Mouse (Mus musculus) heart, adult 8-10 months (tissue): ENCODE measurements around the gene Vnn1. TPM values are rescaled to one million over a fixed set of nuclear protein-coding genes. Genes with fewer than 3 reads are reported as not detected.

Experiments
- total RNA-seq, 4 experiments: library from RNA; stranded (reverse); gene quantifications; 2 replicates each; pipeline ENCODE4 v1.2.4; 2022

Vnn1 gene
- total RNA-seq, 4 experiments from 2014 or later = 0.25 to 0.72 (median 0.35) TPM

Other genes with a start within 250 kb of the Vnn1 start
- 100 to 1,000 TPM; 143 to 253 (median 212) TPM for gene Rps12, start 107.4 kb upstream of the Vnn1 start, total RNA-seq
- gene Slc18b1, start 97.7 kb upstream of the Vnn1 start, total RNA-seq = 10 to 100 TPM in 1 of 4 experiments, 1 to 10 TPM in 3; 6.2 to 10.7 (median 7.9) TPM
- under 1 TPM in 3 of 4 experiments, not detected in 1; 0.12 to 0.34 (median 0.16) TPM for gene Vnn3, start 43.2 kb upstream of the Vnn1 start, total RNA-seq
- gene Taar1, start 25.7 kb downstream of the Vnn1 start, total RNA-seq = not detected
- not detected for gene Taar2, start 43.9 kb downstream of the Vnn1 start, total RNA-seq
- not detected for gene Taar3, start 54.9 kb downstream of the Vnn1 start, total RNA-seq
- gene Taar4, start 65.8 kb downstream of the Vnn1 start, total RNA-seq = not detected
- gene Taar5, start 76.0 kb downstream of the Vnn1 start, total RNA-seq = not detected
- gene Taar6, start 91.0 kb downstream of the Vnn1 start, total RNA-seq = not detected
- not detected for gene Taar7a, start 98.8 kb downstream of the Vnn1 start, total RNA-seq
- not detected for gene Taar7b, start 105.3 kb downstream of the Vnn1 start, total RNA-seq
- gene Taar7d, start 132.5 kb downstream of the Vnn1 start, total RNA-seq = not detected
- not detected for gene Taar7e, start 142.9 kb downstream of the Vnn1 start, total RNA-seq
- gene Taar7f, start 154.8 kb downstream of the Vnn1 start, total RNA-seq = not detected
- not detected for gene Taar8a, start 181.8 kb downstream of the Vnn1 start, total RNA-seq
- gene Taar8b, start 197.6 kb downstream of the Vnn1 start, total RNA-seq = not detected
- not detected for gene Taar8c, start 207.2 kb downstream of the Vnn1 start, total RNA-seq
- not detected for gene Taar9, start 214.8 kb downstream of the Vnn1 start, total RNA-seq